Mouse (Mus musculus): Measurements from ENCODE around the gene Cenpi. TPM values are rescaled to one million over a fixed set of nuclear protein-coding genes. Genes with fewer than 3 reads are reported as not detected.

Cenpi gene
- polyA plus RNA-seq, 1 experiment from 2014 or later, result 5.9 TPM

DNA sequence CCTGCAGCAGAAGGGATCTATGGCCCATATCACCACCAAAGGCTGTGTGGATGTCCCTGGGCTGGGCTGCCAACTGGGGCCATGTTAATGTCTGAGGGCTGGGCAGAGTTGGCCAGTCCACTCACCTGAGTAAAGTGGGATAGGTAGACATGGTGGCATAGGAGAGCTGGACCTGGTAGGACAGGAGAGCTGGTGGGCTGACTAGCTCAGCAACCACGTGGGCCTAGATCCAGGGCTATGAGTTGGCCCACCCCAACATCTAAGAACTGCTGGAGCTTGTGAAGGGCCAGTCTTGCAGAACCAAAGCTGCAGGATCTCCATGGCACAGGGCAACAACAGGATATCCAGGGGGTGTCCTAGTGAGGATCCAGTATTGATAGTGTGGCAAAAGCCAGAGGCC is 57.5 kb downstream of the Cenpi start:
- WGBS, result 76% methylated on average over 1 of the region's 1 CpGs
- Histone ChIP-seq H3K4me3 (replicated peaks) (no peak overlapping the region), H3K27ac (replicated peaks) (no peak overlapping the region), H3K4me2 (no peak overlapping the region), H3K4me1 (no peaks in the 10 kb centered on the region), H3K9ac (replicated peaks) (no peak overlapping the region), H3K9me3 (replicated peaks) (no peaks in the 10 kb centered on the region), H3K36me3 (no peaks in the 10 kb centered on the region), H3K27me3 (replicated peaks) (no peaks in the 10 kb centered on the region)
- no peak for ATAC-seq (ENCODE audit: low FRiP score)

DNA sequence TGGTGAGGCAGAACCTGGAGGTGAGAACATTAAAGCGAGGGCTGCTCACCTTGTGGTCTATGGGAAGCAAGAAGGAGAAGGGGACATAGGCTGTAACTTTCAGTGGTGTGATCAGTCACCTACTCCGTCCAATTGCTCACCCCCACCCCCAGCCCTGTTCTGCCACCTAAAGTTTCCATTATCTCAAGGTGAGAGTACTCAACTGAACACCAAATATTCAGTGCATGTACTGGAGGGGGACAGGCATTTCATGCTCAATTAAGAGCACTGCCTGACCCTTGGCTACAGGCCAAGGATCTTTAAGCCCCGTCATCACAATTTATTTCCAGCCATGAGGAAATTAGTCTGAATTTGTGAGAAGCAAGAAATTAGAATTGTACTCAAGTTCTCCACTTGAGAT is 58.7 kb downstream of the Cenpi start:
- Histone ChIP-seq H3K27ac (replicated peaks) (no peak overlapping the region), H3K9ac (replicated peaks) (no peak overlapping the region), H3K4me1 (no peaks in the 10 kb centered on the region), H3K27me3 (replicated peaks) (no peaks in the 10 kb centered on the region), H3K9me3 (replicated peaks) (no peaks in the 10 kb centered on the region), H3K4me2 (no peak overlapping the region), H3K36me3 (no peaks in the 10 kb centered on the region), H3K4me3 (replicated peaks) (no peak overlapping the region)
- 74% methylated on average over 3 of the region's 3 CpGs for WGBS
- no peak for ATAC-seq (ENCODE audit: low FRiP score)

DNA sequence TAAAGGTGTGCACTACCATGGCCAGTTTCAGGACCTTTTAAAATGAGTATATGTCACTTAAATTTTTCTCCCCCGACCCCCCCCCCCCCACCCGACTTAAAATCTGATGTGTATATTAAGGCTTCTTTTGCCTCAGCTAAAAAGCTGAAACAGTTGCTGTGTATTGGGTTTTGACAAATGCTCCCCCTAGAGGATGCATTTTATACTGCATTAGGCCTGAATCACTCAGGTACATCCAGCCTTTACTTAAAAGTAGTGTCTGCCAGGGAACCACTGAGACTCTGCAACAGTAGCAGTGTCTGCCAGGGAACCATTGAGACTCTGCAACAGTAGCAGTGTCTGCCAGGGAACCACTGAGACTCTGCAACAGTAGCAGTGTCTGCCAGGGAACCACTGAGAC is 63.4 kb downstream of the Cenpi start:
- 9% methylated on average over 2 of the region's 2 CpGs for WGBS
- no peak overlapping the region for H3K4me3 ChIP-seq (replicated peaks)
- no peaks in the 10 kb centered on the region for H3K4me1 ChIP-seq
- H3K27me3 ChIP-seq (replicated peaks), result no peaks in the 10 kb centered on the region
- H3K27ac ChIP-seq (replicated peaks), result no peak overlapping the region
- H3K9me3 ChIP-seq (replicated peaks), result no peaks in the 10 kb centered on the region
- no peak overlapping the region for H3K4me2 ChIP-seq
- no peaks in the 10 kb centered on the region for H3K36me3 ChIP-seq
- ATAC-seq (ENCODE audit: low FRiP score), result no peak
- no peak overlapping the region for H3K9ac ChIP-seq (replicated peaks)

DNA sequence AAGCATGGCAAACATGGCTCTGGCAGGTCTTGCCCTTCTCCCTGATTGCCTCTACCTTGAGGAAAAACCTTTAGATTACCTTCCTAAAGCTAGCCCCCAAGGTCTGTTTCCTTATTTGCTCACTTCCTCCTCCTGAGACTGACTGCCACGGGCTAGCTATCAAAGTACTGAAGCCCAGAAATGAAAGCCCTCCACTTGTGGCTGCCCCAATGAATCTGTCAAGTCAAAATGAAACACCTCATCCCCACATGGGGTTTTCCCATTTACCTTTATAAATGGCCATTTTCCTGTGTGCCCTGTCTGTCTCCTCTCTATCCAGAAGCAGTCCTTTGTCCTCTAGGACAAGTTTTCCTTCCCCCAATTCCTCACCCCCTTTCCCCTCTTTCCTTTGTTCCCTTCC is 66.3 kb downstream of the Cenpi start:
- Histone ChIP-seq H3K4me3 (replicated peaks) (no peak overlapping the region), H3K9me3 (replicated peaks) (no peaks in the 10 kb centered on the region), H3K4me1 (no peaks in the 10 kb centered on the region), H3K27me3 (replicated peaks) (no peaks in the 10 kb centered on the region), H3K4me2 (no peak overlapping the region), H3K36me3 (no peaks in the 10 kb centered on the region), H3K27ac (replicated peaks) (no peak overlapping the region), H3K9ac (replicated peaks) (no peak overlapping the region)
- no peak for ATAC-seq (ENCODE audit: low FRiP score)
- 61% methylated on average over 1 of the region's 1 CpGs for WGBS

DNA sequence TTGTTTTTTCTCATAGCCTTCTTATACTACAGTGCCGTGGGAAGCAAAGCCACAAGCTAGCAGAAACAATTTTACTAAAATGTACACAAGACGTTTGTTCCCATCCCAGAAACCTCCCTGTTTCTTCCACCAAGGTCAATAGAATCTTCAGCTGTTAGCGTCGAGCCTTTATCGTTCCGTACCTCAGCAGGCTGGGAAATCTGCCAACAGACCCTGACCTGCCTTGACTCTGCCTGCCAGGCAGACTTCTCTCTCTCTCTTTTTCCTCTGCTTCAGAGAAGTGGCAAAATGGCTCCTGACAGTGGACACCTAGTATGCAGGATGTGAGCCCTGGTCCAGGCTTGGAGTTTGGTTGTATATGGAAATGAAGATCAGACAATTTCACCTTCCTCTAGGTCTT is 77.0 kb downstream of the Cenpi start:
- no peak for ATAC-seq (ENCODE audit: low FRiP score)
- Histone ChIP-seq H3K4me1 (no peaks in the 10 kb centered on the region), H3K27me3 (replicated peaks) (no peaks in the 10 kb centered on the region), H3K4me3 (replicated peaks) (no peak overlapping the region), H3K27ac (replicated peaks) (no peak overlapping the region), H3K9ac (replicated peaks) (no peak overlapping the region), H3K4me2 (no peak overlapping the region), H3K9me3 (replicated peaks) (no peaks in the 10 kb centered on the region), H3K36me3 (no peaks in the 10 kb centered on the region)
- 71% methylated on average over 6 of the region's 6 CpGs for WGBS

DNA sequence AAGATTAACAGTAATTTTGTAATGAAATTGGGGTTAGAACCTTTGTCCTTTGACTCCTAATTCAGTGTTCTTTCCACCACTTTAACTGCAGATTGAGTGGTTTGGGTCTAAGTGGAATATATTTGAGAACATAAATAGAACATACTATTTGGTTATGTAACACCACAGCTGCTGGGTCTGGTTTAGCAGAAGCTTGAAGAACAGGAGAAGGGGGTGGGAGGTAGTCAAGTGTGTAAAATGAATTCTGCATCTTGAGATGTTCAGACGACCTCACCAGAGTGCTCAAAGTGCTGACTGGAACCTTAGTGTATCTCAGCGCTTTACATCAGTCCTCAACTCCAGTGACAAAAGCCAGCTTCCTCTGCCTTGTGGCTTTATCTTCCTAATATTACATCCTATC is 91.1 kb downstream of the Cenpi start:
- Histone ChIP-seq H3K9ac (replicated peaks) (no peak overlapping the region), H3K9me3 (replicated peaks) (no peaks in the 10 kb centered on the region), H3K4me3 (replicated peaks) (no peak overlapping the region), H3K4me1 (no peaks in the 10 kb centered on the region), H3K27ac (replicated peaks) (no peak overlapping the region), H3K36me3 (no peaks in the 10 kb centered on the region), H3K27me3 (replicated peaks) (no peaks in the 10 kb centered on the region), H3K4me2 (no peak overlapping the region)
- ATAC-seq (ENCODE audit: low FRiP score), result no peak
- 89% methylated on average over 2 of the region's 2 CpGs for WGBS

DNA sequence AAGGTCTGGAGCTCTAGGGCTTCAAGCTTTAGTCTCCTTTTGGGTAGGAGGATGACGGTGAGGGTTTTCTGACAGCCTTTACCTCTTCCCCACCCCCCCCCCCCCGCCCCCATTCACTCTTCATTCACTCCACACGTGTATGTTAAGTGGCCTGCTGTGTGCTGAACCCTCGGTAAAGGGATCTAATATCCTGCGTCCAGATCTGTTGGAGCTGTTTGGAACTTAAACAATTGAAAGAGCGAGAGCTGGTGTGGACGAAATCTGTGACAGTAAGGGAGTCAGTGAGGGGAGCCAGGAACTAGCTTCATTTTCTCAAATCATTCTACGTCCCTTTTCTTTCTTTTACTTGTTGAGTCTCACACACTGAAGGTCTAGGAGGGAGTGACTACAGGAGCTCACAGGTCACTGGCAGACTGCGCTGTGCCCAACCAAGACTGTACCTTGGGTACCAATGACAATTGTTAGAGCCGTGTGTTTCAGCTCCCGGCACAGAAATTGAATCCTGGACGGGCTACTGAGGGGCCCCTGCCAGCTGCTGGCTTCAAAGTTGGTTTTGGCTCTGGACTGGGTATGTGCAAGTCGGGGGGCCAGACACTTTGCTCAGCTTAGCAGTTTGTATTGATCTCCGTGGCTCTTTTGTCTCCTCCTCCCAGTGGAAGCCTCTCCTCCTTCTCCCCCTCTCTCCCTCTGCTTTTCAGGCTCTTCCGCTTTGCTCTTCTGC is 96.1 kb downstream of the Cenpi start, which contains the start of gene Drp2:
TSS of gene Drp2 (plus strand) at position 689 of the 721 bp plus-strand sequence.
- ATAC-seq (ENCODE audit: low FRiP score), result peak; percentile 78
- Histone ChIP-seq H3K4me2 (peak within 1 kb of the TSS; percentile 58), H3K4me3 (replicated peaks) (peak within 1 kb of the TSS; percentile 42), H3K27ac (replicated peaks) (peak within 1 kb of the TSS; percentile 81), H3K9me3 (replicated peaks) (no peaks in the 10 kb centered on the region), H3K27me3 (replicated peaks) (no peaks in the 10 kb centered on the region), H3K9ac (replicated peaks) (peak within 1 kb of the TSS; percentile 45), H3K36me3 (no peaks in the 10 kb centered on the region), H3K4me1 (no peaks in the 10 kb centered on the region)
- WGBS, result 22% methylated on average over 15 of the region's 15 CpGs

DNA sequence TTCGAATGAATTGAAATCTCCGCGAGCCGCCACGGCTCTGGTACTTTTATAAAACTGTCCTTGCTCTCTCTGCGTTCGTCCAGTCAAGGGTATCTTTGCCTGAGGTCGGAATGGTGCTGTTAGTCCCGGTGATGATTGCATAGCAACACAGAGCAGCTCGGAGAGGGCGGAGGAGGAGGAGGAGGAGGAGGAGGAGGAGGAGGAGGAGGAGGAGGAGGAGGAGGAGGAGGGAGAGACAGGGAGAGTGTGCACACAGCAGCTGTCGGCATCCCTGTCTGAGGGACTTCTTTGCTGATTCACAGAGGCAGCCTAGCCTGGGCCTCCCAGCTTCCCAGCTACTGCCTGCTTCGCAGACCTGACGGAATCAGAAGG is 96.7 kb downstream of the Cenpi start:
- Histone ChIP-seq H3K4me2 (peak overlapping the region; percentile 58), H3K4me3 (replicated peaks) (peak overlapping the region; percentile 42), H3K36me3 (no peaks in the 10 kb centered on the region), H3K4me1 (no peaks in the 10 kb centered on the region), H3K9me3 (replicated peaks) (no peaks in the 10 kb centered on the region), H3K9ac (replicated peaks) (peak overlapping the region; percentile 45), H3K27me3 (replicated peaks) (no peaks in the 10 kb centered on the region), H3K27ac (replicated peaks) (peak overlapping the region; percentile 81)
- ATAC-seq (ENCODE audit: low FRiP score), result peak; percentile 72
- 19% methylated on average over 13 of the region's 14 CpGs for WGBS

DNA sequence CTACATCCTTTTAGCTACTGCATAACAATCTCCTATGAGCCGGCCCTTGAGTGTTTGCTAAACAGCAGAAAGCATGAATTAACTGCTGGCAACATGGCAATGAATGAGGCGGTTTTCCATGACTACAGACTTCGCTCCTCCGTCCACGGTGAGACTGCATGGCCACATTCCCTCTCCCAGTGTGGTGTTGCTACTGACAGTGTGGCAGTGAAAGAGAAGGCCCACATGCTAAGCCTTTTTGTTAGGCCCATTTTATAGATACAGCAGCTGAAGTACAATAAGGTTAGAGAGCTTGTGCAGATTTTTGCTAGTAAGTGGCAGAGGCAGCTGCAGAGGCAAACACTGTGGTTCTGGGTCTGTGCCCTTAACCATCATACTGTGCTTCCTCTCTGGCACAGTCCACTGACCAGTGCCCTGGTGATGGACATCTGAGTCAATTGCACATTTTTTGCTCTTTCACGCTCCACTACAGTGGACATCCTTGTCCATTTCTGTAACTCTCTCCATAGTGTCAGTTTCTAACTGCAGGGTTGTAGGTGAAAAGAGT is 101.5 kb downstream of the Cenpi start:
- H3K4me1 ChIP-seq, result no peaks in the 10 kb centered on the region
- no peaks in the 10 kb centered on the region for H3K36me3 ChIP-seq
- H3K4me2 ChIP-seq, result no peak overlapping the region
- WGBS, result 73% methylated on average over 6 of the region's 6 CpGs
- H3K9me3 ChIP-seq (replicated peaks), result no peaks in the 10 kb centered on the region
- no peak overlapping the region for H3K4me3 ChIP-seq (replicated peaks)
- no peak overlapping the region for H3K9ac ChIP-seq (replicated peaks)
- peak; percentile 24; the same call in 1 of the 2 replicates for ATAC-seq (ENCODE audit: low FRiP score)
- no peaks in the 10 kb centered on the region for H3K27me3 ChIP-seq (replicated peaks)
- no peak overlapping the region for H3K27ac ChIP-seq (replicated peaks)

DNA sequence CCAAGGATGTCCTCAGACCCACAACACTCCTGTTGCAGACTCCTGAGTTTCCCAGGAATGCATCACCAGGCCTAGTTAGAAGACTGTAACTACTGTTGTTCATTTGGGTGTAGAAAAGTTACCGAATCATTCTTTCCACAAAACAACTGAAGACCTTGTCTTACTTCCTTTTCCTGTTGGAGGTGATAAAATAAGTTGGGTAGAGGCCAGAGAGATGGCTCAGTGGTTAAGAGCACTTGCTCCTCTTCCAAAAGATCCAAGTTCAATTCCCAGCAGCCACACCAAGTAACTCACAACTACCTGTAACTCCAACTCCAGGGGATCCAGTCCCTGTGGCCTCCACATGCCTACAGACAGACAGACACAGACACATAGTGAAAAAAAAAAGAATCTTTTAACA is 104.2 kb downstream of the Cenpi start:
- no peak for ATAC-seq (ENCODE audit: low FRiP score)
- WGBS, result 87% methylated on average over 1 of the region's 1 CpGs
- no peaks in the 10 kb centered on the region for H3K27me3 ChIP-seq (replicated peaks)

More for the DNA sequence above, 104.2 kb downstream of the Cenpi start:
- H3K9me3 ChIP-seq (replicated peaks), result no peaks in the 10 kb centered on the region
- no peaks in the 10 kb centered on the region for H3K36me3 ChIP-seq
- H3K4me3 ChIP-seq (replicated peaks), result no peak overlapping the region
- H3K4me1 ChIP-seq, result no peaks in the 10 kb centered on the region
- H3K27ac ChIP-seq (replicated peaks), result no peak overlapping the region
- H3K9ac ChIP-seq (replicated peaks), result no peak overlapping the region
- no peak overlapping the region for H3K4me2 ChIP-seq
